Mouse (Mus musculus): Measurements from ENCODE around the gene Hectd4. TPM values are rescaled to one million over a fixed set of nuclear protein-coding genes. Genes with fewer than 3 reads are reported as not detected.

Gene Hectd4
- polyA plus RNA-seq, 1 experiment from 2014 or later = 3.3 TPM

GRCm38 (mm10) chr5:121336009-121336408 lies 116.0 kb downstream of the Hectd4 start:
- Histone ChIP-seq H3K4me3 (ENCODE audit: low read depth, low read length) (no peak overlapping the region), H3K27me3 (ENCODE audit: insufficient read depth, low read length) (no peaks in the 10 kb centered on the region), H3K27ac (ENCODE audit: low read depth) (no peak overlapping the region), H3K4me1 (ENCODE audit: insufficient read depth) (no peaks in the 10 kb centered on the region), H3K4me2 (ENCODE audit: low read depth, low read length) (no peak overlapping the region), H3K9me3 (ENCODE audit: low read length) (no peaks in the 10 kb centered on the region), H3K9ac (replicated peaks) (no peak overlapping the region), H3K36me3 (replicated peaks; ENCODE audit: insufficient read depth, low read length) (peaks cover 95% of the 10 kb centered on the region)
- DNase-seq (no peak), ATAC-seq (no peak)
- 87% methylated on average over 3 of the region's 3 CpGs for WGBS (ENCODE audit: insufficient replicate concordance)
- TF ChIP-seq CTCF (IDR thresholded peaks at IDR 0.05; ENCODE audit: low read depth) = no peak
- no peak for TF ChIP-seq EP300 (IDR thresholded peaks at IDR 0.05; ENCODE audit: low read depth)

- Histone ChIP-seq H3K9ac (replicated peaks) (no peak overlapping the region), H3K27ac (ENCODE audit: low read depth) (no peak overlapping the region), H3K4me3 (ENCODE audit: low read depth, low read length) (no peak overlapping the region), H3K4me2 (ENCODE audit: low read depth, low read length) (no peak overlapping the region), H3K4me1 (ENCODE audit: insufficient read depth) (no peaks in the 10 kb centered on the region), H3K9me3 (ENCODE audit: low read length) (no peaks in the 10 kb centered on the region), H3K36me3 (replicated peaks; ENCODE audit: insufficient read depth, low read length) (peaks cover 94% of the 10 kb centered on the region), H3K27me3 (ENCODE audit: insufficient read depth, low read length) (no peaks in the 10 kb centered on the region)
- 88% methylated on average over 6 of the region's 6 CpGs for WGBS (ENCODE audit: insufficient replicate concordance)
- TF ChIP-seq CTCF (IDR thresholded peaks at IDR 0.05; ENCODE audit: low read depth) (no peak), EP300 (IDR thresholded peaks at IDR 0.05; ENCODE audit: low read depth) (no peak)
- no peak for DNase-seq
- no peak for ATAC-seq
These were observed 116.8 kb downstream of the Hectd4 start for GRCm38 (mm10) chr5:121336776-121337175.

DNA sequence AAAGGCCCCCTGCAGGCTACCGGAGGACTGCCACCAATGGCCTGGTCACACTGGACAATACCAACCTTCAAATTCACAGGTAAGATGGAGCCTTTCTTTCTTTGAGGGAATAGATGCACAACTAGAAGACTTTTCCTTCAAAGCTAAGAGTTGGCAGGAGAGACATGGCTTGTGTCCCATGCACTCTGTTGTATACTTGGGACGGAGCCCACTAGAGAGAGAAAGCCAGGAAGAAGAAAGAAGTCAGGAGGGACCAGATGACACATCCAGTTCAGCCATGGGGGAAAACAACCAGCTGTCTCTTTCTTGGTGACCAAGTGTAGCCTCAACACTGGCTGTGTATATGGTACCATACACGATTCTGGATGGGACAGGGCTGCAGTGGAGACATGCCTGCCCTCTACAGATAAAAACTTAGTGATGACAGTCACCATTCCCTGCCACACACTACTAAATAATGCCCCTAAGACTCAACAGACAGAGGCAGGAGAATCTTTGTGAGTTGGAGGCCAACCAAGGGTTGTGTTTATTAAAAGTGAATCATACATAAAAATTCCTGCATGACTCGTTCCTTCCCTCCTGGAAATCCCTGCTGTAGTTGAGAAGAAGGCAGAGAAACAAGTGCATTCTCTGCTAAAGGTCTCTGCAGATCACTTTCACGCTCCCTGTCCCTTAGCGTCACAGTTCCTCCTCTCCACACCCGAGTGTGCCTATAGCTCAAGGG lies 119.7 kb downstream of the Hectd4 start:
- TF ChIP-seq CTCF (IDR thresholded peaks at IDR 0.05; ENCODE audit: low read depth) (no peak), EP300 (IDR thresholded peaks at IDR 0.05; ENCODE audit: low read depth) (no peak)
- DNase-seq (no peak), ATAC-seq (no peak)
- H3K27ac ChIP-seq (ENCODE audit: low read depth) = no peak overlapping the region
- H3K9ac ChIP-seq (replicated peaks) = no peak overlapping the region
- 93% methylated on average over 7 of the region's 7 CpGs for WGBS (ENCODE audit: insufficient replicate concordance)
- H3K4me2 ChIP-seq (ENCODE audit: low read depth, low read length) = no peak overlapping the region
- no peaks in the 10 kb centered on the region for H3K27me3 ChIP-seq (ENCODE audit: insufficient read depth, low read length)
- H3K4me1 ChIP-seq (ENCODE audit: insufficient read depth) = no peaks in the 10 kb centered on the region
- H3K4me3 ChIP-seq (ENCODE audit: low read depth, low read length) = no peak overlapping the region
- H3K36me3 ChIP-seq (replicated peaks; ENCODE audit: insufficient read depth, low read length) = peaks cover 94% of the 10 kb centered on the region
- H3K9me3 ChIP-seq (ENCODE audit: low read length) = no peaks in the 10 kb centered on the region

DNA sequence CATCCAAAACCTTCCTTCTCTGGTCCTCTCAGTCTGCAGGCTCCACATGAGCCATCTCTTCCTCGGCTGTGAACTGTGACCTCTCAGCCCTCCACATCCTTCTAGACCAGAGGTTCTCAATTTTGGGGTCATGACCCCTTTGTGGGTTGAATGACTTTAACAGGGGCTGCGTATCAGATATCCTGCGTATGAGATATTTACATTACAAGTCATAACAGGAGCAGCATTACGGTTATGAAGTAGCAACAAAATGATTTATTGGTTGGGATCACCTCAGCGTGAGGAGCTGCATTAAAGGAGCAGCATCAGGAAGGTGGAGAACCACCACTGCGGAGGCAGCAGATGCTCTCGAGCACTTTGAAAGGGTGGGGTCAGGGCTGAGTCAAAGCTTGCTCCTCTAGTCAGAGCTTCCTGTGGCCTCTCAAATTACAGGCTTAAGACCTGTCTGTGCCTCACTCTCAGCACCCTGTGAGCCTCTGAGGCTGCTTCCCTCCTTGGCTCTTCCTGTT lies 121.0 kb downstream of the Hectd4 start:
- Histone ChIP-seq H3K4me2 (ENCODE audit: low read depth, low read length) (no peak overlapping the region), H3K9me3 (ENCODE audit: low read length) (no peaks in the 10 kb centered on the region), H3K4me3 (ENCODE audit: low read depth, low read length) (no peak overlapping the region), H3K9ac (replicated peaks) (no peak overlapping the region), H3K27ac (ENCODE audit: low read depth) (no peak overlapping the region), H3K27me3 (ENCODE audit: insufficient read depth, low read length) (no peaks in the 10 kb centered on the region), H3K36me3 (replicated peaks; ENCODE audit: insufficient read depth, low read length) (peaks cover 91% of the 10 kb centered on the region), H3K4me1 (ENCODE audit: insufficient read depth) (no peaks in the 10 kb centered on the region)
- WGBS (ENCODE audit: insufficient replicate concordance) = 56% methylated on average over 7 of the region's 7 CpGs
- TF ChIP-seq CTCF (IDR thresholded peaks at IDR 0.05; ENCODE audit: low read depth) = no peak
- no peak for TF ChIP-seq EP300 (IDR thresholded peaks at IDR 0.05; ENCODE audit: low read depth)
- no peak for ATAC-seq
- no peak for DNase-seq

- H3K4me1 ChIP-seq (ENCODE audit: insufficient read depth) = no peaks in the 10 kb centered on the region
- WGBS (ENCODE audit: insufficient replicate concordance) = 92% methylated on average over 11 of the region's 11 CpGs
These were observed 122.5 kb downstream of the Hectd4 start for GRCm38 (mm10) chr5:121342490-121342889.

GRCm38 (mm10) chr5:121343997-121344396 lies 124.0 kb downstream of the Hectd4 start:
- 84% methylated on average over 8 of the region's 8 CpGs for WGBS (ENCODE audit: insufficient replicate concordance)
- no peak overlapping the region for H3K9ac ChIP-seq (replicated peaks)
- TF ChIP-seq CTCF (IDR thresholded peaks at IDR 0.05; ENCODE audit: low read depth) = no peak
- no peak for TF ChIP-seq EP300 (IDR thresholded peaks at IDR 0.05; ENCODE audit: low read depth)
- no peak overlapping the region for H3K27ac ChIP-seq (ENCODE audit: low read depth)
- no peak overlapping the region for H3K4me3 ChIP-seq (ENCODE audit: low read depth, low read length)
- no peaks in the 10 kb centered on the region for H3K9me3 ChIP-seq (ENCODE audit: low read length)
- ATAC-seq = no peak
- no peak for DNase-seq
- no peaks in the 10 kb centered on the region for H3K4me1 ChIP-seq (ENCODE audit: insufficient read depth)
- no peaks in the 10 kb centered on the region for H3K27me3 ChIP-seq (ENCODE audit: insufficient read depth, low read length)
- no peak overlapping the region for H3K4me2 ChIP-seq (ENCODE audit: low read depth, low read length)
- H3K36me3 ChIP-seq (replicated peaks; ENCODE audit: insufficient read depth, low read length) = peaks cover 90% of the 10 kb centered on the region

More at GRCm38 (mm10) chr5:121342490-121342889, 122.5 kb downstream of the Hectd4 start:
- no peak for TF ChIP-seq CTCF (IDR thresholded peaks at IDR 0.05; ENCODE audit: low read depth)
- Histone ChIP-seq H3K9me3 (ENCODE audit: low read length) (no peaks in the 10 kb centered on the region), H3K9ac (replicated peaks) (0 out of 2 replicates have a peak overlapping the region, but pooled peaks have one; percentile 16), H3K4me3 (ENCODE audit: low read depth, low read length) (no peak overlapping the region), H3K4me2 (ENCODE audit: low read depth, low read length) (no peak overlapping the region), H3K27ac (ENCODE audit: low read depth) (no peak overlapping the region), H3K36me3 (replicated peaks; ENCODE audit: insufficient read depth, low read length) (peaks cover 87% of the 10 kb centered on the region), H3K27me3 (ENCODE audit: insufficient read depth, low read length) (no peaks in the 10 kb centered on the region)
- DNase-seq (no peak), ATAC-seq (no peak)

All from liver, postnatal 0 days (tissue).